Mouse (Mus musculus): ENCODE data around the gene Dnmt3l.
"Not testable (repeated sequence)": the region's sequence is repeated elsewhere in the genome, so short reads cannot be mapped to it uniquely, and the experiment has no call there.

Gene Dnmt3l

DNA sequence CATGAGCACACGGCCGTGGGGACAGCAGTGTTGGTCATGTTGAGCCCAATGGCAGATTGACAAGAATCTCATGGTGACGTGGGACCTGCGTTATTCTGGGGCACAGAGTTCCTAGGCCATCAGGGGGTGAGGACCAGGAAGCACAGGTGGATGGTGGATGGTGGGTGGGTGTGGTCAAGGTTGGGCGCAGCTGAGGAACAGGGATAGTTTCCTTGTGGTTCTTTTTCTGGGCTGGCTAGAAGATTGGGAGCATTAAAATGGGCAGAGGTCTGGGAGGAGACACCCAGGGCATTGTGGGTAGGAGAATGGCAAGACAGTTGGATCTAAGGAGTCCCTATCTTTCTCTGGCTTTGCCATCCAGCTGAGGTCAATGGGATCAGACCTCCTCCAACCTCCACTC lies at the start of gene Dnmt3l:
Dnmt3l (plus strand) TSS at position 301 of the 400 bp plus-strand sequence.
- no peak for DNase-seq

DNA sequence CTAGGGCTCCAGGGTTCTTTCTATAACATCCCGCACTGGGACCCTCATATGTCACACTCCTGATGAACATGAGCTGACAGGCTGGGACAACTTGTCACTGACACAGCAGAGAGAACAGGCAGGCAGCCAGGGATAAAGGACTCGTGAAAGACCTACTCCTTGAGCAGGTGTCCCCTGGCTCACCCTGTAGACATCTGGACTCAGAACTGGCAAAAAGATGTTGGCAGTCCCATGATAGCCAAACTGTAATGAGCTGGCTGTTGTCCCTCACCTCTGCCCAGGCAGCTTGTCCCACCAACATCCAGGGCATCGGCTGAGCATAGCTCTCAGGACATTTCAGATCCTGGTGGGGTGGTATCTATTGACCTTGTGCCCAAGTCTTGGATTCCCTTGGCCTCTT lies 46.1 kb upstream of the Dnmt3l start:
- DNase-seq = no peak

DNA sequence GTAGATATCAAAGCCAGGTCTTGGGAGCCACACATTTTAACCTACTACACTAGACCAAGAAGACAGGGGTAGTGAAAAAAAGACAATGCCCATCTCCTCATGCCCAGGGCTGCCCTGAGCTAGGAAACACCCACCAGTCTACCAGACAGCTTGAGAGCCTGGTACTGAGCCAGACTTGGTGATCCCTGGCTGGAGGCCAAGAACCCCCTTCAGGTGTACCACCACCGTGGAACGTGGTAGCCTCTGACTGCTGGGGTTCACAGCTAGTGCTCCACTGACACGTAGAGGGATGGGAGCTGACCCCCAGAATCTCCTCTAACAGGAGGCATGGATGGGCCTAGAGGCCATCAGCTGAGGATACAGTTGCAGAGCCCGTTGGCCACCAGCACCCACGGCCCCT lies 41.5 kb upstream of the Dnmt3l start:
- no peak for DNase-seq

DNA sequence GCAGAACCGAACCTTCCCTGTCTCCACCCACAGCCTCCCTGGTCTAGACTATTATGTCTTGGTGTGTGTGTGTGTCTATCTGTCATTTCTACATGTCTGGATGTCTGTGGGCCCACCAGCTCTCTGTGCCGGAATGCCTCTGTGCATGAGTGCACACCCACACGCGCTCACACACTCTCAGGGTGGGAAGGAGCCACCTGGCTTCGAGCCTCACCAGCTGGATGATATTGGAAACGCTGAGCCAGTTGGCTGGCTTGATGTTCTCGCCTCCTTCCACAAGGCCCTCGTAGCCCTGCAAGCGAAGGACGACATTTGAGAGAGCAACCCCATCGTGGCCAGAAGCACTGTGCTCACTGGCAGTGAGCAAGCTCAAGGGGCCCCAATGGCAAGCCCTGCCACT lies 40.0 kb upstream of the Dnmt3l start:
- no peak for DNase-seq

DNA sequence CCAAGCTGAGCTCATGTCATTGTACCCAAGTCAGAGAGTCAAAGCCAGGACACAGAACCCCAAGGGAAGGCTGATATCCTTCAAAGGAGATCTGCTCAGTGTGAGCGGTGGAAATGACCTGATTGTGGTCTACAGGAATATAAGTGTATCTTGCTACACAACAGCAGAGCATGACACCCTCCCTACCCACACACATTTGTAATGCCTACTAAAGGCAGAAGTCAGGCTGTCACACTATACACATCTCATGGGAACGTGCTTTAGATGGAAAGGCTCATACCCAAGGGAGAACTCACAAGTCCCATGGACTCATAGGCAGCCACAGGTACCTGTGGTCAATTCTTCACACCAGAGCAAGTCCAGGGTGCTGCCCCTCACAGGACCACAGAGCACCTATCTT lies 39.4 kb upstream of the Dnmt3l start:
- DNase-seq = no peak

DNA sequence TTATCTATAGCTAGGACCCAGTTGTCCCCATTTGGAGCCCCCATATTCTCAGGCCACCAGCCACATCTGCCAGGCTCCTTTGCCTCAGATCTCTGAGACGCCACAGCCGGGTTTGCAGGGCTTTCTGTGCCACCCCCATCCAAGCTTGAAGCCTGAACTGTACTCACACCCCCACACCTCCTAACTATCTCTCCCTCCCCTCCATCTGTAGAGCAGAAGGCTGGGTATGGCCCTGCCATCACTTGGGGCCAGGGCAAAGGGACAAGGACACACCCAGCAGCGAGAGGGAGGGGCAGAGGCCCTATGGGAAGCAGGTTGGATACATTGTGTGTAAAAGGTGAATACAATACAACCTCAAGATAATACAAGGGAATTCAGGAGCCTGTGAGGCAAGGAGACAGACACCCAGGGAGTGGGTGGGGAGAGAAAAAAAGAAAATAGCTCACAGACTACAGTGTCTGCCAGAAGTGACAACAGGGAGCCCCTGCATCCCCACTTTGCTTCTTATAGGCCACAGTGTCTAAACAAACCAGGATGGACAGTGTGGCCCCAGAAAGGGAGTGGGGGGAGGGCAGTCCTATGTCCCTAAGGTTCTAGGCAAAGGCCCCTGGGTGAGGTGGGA lies 37.2 kb upstream of the Dnmt3l start:
- DNase-seq = no peak

DNA sequence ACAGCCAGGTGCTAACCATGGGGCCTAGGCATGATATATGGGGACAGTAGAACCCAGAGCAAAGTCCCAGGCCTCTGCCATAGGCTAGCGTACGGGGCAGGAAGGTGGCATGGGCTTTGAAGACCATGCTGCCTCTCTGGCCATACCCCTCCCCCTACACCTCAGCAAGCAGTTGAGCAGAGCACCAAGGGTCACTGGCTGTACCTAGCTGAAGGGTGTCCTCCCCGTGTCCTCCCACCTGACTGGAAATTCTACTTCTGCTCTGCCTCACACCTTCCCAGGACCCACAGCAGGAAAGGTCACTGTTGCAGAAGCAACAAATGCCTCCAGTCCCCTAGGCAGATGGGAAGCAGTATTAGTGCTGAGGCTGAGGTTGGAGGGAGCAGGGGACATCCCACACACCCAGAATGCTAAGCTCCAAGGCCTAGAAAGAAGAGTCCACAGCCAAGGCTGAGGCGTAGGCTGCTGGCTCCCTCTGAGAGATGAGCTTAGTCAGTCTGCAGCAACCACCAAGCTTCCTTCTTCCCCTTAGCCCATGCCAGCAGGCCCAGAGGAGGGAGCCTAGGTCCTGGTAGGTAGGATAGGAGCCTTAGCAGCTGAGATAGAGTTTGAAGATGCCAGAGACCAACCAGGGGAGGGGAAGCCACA lies 35.8 kb upstream of the Dnmt3l start:
- DNase-seq = peak; percentile 53

DNA sequence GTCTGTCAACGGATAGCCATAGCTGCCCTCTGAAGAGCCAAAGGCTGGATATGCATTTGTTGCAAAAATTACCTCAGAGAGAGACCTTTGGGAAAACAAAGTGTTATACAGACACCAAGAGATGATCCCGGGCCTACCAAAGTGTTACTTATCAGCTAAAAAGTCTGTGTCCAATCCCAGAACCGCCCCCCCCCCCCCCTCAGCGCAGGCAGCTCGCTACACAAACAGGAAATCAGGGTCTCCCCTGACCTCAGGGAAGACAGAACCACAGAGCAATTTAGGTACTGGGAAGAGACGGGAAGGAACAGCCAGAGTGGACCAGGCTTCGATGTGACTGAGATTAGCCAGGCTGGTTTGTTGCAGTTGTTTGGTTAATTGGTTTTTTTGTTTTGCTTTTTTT lies 34.5 kb upstream of the Dnmt3l start:
- no peak for DNase-seq

DNA sequence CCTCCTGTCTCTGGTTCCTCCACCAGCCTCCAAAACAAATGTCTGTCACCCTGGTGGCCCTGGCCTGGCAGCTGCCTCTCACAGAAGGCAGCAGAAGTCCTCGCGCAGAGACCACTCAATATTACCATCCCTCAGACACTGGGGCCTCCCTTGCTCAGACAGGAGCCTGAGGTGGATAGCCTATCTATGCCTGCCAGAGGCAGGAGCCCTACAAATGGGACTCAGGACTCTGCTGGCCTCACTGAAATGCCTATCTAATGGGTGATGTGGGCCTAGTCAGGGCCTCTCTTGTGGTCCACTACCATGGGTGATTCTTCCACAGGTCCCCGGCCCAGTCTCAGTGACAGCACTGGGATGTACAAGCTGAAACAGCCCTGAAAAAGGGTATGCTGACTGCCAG lies 33.6 kb upstream of the Dnmt3l start:
- DNase-seq = no peak

DNA sequence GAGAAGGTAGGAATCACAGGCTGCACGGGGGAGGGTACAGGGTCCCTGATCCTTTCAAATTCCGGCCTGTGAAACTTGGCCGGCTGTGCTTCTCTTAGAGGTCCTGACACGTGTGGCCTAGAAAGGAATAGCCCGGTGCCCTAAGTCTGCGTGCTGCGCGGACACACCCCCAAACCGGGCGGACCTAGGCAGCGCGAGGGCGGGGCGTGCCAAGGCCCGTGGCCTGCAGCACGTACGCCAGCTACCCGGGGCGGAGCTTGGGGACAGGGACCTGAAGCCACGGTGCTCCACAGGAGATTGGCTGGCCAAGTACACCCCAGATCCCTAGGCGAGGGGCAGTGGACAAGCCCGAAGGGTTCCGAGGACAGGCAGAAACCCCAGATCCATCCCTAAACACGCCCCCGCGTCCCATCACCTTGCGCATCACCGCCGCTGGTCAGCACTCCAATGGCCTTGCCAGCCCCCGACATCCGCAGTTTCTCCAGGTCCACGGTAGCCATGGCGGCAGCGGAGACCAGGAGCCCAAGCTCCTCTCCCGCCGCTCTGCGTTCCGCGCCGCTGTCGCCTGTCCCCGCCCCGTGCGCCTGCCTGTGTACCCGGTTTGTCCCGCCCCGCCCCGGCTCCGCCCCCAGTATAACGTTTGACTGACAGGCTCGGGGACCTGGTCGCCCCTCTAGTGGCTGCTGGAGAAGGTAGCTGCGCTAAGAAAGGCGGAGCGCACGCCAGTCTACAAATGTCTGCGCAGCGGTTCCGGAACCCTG lies 32.4 kb upstream of the Dnmt3l start:
- peak; percentile 95 for DNase-seq

DNA sequence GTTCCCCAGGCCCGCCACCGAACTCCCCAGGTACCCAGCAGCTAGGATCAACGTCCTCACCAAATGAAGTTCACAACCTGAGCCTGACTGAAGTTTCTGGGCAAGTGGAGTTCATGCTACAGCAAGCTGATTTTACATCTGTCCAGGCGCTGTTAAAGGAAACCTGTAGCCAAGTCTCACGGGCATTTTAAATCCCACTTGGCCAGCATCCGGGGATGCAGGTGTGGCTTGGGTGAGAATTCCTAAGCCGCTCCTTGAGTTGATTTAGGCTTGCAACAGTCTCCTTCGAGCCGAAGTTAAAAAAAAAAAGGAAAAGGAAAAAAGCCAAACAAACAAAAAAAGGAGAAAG lies 31.8 kb upstream of the Dnmt3l start, which contains the start of gene Pfkl:
Pfkl (minus strand) TSS at position 139 of the 349 bp plus-strand sequence.
- DNase-seq = no peak

DNA sequence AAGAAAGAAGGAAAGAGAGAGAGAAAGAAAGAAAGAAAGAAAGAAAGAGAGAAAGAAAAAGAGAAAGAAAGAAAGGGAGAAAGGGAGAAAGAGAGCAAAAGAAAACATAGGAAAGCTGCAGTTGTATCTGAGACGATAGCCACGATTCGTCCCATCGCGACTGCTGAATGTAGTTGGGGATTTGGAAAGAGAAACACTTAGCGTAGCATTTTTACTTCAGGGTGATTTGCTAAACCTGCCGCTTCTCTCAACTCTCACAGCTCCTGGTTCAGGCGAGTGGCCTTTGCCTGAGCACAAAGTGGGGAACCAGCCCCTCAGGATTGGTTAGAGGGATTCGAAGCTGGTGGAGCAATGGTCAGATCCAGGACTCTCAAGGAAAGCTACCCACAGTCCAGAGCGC lies 31.4 kb upstream of the Dnmt3l start:
- no peak for DNase-seq

DNA sequence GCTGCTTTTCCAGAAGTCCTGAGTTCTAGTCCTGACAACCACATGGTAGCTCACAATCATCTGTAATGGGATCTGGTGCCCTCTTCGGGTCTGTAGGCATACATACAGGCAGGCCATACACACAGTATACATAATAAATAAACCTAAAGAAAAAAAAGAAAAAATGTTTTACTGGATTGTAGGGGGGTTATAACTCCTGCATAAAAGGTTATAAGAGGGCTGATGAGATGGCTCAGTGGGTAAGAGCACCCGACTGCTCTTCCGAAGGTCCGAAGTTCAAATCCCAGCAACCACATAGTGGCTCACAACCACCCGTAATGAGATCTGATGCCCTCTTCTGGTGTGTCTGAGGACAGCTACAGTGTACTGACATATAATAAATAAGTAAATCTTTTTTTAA lies 30.6 kb upstream of the Dnmt3l start:
- DNase-seq = not testable (repeated sequence)

DNA sequence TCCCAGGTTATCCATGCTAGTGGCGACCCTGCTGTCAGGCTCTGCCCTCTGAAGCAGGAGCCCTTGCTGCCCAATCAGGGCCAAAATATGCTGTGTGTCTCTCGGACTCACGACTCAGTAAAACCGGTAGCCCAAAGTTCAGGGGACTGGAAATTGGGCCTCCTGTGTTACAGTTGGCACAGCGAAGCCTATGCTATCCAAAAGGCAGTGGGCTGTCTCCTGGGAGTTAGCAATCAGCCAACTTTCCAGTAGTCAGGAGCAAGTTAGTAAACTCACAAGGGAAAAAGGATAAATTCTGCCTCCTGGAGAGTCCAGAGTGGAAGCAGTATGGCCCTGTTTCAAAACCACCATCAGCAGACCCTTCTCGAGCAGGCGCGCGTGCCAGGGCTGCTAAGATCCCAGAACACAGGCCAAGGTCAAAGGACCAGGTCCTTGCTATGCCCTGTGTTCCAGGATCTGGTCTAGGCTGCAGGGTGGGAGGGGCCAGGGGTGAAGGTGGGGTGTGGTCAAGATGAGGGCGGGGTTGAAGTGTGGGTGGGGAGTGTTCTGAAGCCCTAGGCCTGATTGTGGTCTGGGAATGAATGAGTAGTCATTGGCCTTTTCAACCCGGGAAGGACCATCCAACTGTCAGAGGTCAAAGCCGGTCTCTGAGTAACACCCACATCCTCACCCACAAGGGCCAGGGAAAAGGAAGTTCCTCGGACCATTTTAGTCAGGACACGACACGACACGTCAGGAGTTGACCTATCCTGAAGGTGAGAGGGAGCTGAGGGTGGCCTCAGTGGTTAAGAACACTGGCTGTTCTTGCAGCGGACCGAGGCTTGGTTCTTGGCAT lies 28.9 kb upstream of the Dnmt3l start:
- no peak for DNase-seq

DNA sequence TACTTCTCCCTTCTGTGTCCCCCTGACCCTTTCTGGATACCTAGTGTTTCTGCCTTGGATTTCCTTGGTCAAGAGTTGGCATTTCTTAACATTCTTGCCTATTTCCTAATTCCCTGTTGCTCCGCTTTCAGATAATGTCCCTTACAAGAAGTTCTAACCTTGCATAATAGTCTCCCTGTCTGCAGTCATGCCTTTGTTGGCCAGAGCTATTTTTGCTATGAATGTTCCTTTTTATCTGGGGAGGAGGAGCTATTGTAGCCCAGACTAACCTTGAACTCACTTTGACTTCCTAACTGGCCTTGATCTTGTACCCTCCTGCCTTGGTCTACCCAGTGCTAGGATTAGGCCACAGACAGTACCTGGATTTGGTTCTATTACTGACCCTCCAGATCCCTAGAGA lies 26.3 kb upstream of the Dnmt3l start:
- DNase-seq = no peak

DNA sequence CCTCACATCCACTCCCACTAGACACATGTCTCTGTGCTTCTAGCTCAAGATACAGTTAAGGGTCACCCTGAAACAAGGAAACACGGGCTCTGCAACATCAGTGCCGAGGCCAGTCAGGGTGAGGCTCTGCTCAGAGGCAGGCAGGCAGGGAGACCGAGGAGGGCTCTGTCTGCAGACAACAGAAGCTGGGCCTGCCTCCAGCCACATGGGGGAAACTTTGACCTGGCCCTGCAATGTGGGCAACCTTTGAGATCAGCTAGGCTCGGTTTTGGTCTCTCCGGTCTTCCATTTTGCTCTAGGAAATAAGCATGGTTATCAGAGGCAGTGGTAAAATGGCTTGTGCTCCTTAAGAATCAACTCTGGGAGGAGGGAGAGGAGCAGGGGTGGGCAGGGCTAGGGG lies 25.4 kb upstream of the Dnmt3l start:
- DNase-seq = peak; percentile 49

DNA sequence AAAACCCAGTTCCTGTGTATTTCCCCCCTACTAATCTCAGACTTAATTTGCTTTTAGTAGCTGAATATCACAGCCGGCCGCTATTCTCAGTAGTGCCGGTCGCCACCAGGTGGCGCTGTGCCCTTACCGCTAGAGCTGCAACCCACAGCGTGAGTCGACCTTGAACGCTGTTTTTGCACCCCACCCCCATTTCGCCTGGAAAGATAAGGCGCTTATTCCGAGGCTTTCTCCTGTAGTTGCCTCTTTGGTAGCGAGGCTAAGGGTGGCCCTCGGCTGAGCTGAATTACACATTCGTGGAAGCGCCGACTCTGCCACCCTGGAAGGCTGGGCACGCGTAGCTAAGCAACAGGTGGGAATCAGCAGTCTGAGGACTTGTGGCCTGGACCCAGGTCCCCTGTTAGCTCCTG lies 22.9 kb upstream of the Dnmt3l start:
- DNase-seq = peak; percentile 68

DNA sequence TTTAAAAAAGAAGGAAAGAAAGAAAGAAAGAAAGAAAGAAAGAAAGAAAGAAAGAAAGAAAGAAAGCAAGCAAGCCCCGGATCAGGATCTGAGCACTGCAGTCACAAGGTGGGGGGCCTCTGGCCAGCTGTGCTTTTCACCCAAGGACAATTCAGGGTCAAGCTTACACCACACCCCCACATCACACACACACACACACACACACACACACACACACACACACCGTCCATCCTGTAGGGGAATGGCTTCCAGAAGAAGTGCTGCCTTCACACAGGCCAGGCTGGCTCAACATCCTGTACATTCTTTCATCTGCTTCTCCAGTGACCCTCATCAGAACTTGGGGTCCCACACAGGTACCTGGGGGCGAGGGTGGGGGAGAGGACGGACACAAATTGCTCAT lies 22.5 kb upstream of the Dnmt3l start:
- DNase-seq = no peak

DNA sequence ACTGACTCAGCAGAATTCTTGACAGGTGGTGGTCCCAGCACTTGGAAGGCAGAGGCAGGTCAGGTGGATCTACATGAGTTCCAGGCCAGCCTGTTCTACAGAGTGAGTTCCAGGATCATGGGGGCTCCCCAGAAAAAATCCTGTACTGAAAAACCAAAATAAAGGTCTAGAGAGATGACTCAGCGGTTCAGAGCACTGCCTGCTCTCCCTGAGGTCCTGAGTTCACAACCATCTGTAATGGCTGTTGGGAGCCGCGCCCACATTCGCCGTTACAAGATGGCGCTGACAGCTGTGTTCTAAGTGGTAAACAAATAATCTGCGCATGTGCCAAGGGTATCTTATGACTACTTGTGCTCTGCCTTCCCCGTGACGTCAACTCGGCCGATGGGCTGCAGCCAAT lies 21.8 kb upstream of the Dnmt3l start:
- not testable (repeated sequence) for DNase-seq

DNA sequence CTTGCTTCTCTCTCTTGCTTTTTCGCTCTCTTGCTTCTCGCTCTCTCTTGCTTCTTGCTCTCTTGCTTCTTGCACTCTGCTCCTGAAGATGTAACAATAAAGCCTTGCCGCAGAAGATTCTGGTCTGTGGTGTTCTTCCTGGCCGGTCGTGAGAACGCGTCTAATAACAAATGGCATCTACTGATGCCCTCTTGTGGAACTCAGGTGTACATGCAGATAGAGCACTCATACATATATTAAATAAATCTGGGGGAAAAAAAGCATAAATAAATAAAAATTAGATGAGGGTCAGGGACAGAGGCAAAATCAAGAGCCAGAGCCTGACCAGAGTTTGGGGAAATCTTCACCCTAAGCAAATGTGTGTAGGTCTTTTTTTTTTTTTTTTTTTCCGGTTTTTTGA lies 16.3 kb upstream of the Dnmt3l start:
- DNase-seq = not testable (repeated sequence)

DNA sequence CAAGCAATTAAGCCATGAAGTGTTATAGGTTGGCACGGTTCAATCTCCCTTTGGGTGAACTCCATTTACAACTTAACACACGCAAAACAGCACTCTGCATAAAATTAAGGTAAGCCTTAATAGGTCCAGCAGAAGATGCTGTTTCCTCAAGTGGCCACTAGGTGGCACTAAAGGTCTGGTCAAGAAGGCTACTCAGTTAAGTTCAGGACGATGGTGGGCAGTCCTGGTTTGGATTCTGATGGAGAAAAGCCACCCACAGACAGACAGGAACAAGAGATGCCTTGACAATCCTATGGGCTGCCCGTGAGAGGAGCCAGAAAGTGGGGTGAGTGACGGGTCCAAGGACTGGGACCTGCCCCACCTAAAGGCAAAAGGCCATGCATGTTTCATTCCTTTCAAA lies 13.6 kb upstream of the Dnmt3l start:
- peak; percentile 56 for DNase-seq

DNA sequence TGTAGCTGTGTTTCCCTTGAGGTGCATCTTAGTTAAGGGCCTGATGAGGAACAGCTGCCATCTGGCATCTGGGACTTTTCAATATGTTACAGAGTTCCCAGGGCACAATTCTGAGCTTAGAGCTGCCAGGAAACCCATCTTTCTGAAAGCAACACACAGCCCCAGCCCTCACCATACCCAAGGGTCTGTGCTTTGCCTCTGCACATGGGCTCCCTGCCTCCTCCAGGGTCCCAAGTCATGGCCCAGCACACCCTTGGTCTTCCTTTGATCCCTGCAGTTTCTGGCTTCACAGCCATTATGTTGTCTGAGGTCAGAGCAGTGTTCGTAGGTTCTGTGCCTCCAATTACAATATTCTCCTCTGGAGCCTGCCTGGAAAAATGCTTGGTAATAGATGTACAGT lies 12.7 kb upstream of the Dnmt3l start:
- no peak for DNase-seq

DNA sequence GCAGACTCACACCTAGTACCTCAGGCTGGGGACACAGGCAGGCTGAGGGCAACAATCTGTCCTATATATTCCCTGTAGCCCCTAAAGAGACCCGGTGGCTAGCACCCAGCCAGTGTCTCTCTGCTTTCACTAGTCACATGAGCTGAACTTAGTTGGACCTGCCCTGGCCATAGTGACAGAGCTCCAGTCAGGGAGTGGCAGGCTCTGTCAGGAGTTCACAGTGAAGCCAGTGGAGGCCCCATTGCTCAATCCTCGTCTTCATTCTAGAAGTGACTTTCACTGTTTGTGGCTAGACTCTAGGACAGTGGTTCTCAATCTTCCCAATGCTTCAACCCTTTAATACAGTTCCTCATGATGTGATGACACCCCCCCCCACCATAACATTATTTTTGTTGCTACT lies 9.8 kb upstream of the Dnmt3l start:
- no peak for DNase-seq

All from kidney, adult 11 months (tissue).